Mouse (Mus musculus) testis, adult 2 months (tissue): ENCODE results near the gene Lin7a.

ENCODE experiments used
- CTCF ChIP-seq: fragments of 200-500 bp; IDR thresholded peaks from 2 replicates; pipeline ENCODE4 v1.5.1; 2012; ENCODE audit warnings: low read depth, mild to moderate bottlenecking, inconsistent platforms, low read length, moderate library complexity; ENCODE audit not compliant: control insufficient read depth, insufficient read depth, insufficient replicate concordance
- POLR2A ChIP-seq: fragments of 200-500 bp; IDR thresholded peaks from 2 replicates; pipeline ENCODE4 v1.6.1; 2012; ENCODE audit warnings: low read depth, mild to moderate bottlenecking, inconsistent platforms, low read length, moderate library complexity; ENCODE audit not compliant: control insufficient read depth

DNA sequence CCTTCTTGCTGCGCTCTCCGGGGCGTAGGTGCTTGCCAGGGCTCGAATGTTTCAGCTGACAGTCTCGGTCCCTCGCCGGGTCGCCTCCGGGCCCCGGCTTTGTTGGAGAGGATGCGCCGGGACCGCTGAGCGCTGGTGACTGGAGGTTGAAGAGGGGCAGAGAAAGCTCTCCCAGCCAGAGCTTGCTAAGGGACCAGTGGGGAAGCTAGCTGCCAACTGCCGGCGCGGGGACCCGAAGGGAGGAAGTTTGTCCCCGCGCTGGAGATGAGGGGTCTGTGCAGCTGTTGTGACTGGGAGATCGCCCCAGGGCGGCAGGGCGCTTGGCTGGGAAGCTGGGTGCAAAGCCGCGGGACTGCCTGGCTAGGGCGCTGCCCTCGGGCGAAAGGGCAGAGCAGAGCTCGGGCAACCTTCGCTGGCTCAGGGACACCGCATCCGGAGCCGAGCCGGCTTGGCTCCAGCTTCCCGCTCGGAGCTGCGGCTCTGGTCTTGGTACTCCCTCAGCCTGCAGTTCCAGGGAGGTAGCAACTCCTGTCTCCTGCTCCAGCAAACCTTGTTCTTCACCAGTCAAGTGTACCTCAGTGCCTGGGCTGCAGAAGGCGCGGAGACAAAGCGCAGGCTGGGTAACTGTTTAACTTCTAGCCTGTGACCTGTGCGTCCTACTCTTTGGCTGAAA, 781 bp downstream of the Lin7a start:
- TF ChIP-seq CTCF (no peak), POLR2A (no peak)
